Mouse (Mus musculus) spleen, adult 2 months (tissue): Measurements from ENCODE around the gene Pcgf2.

Source experiments
- CTCF ChIP-seq: fragments of 200-500 bp; IDR thresholded peaks from 2 replicates; pipeline ENCODE4 v1.5.1; 2011; ENCODE audit warnings: mild to moderate bottlenecking, inconsistent platforms; ENCODE audit not compliant: insufficient read depth, insufficient read length, insufficient replicate concordance; ENCODE audit errors: extremely low read depth
- POLR2A ChIP-seq: fragments of 200-500 bp; IDR thresholded peaks from 2 replicates; pipeline ENCODE4 v1.6.1; 2011; ENCODE audit warnings: low read depth, low read length, inconsistent platforms

- TF ChIP-seq CTCF = no peak
- TF ChIP-seq POLR2A = no peak
Measured at GRCm38 (mm10) chr11:97748496-97748895, 48.2 kb upstream of the Pcgf2 start.
